Mouse (Mus musculus) spleen, adult 2 months (tissue): ENCODE measurements around the gene Rmdn2.

Source experiments
- CTCF ChIP-seq: fragments of 200-500 bp; IDR thresholded peaks from 2 replicates; pipeline ENCODE4 v1.5.1; 2011; ENCODE audit warnings: mild to moderate bottlenecking, inconsistent platforms; ENCODE audit not compliant: insufficient read depth, insufficient read length, insufficient replicate concordance; ENCODE audit errors: extremely low read depth
- POLR2A ChIP-seq: fragments of 200-500 bp; IDR thresholded peaks from 2 replicates; pipeline ENCODE4 v1.6.1; 2011; ENCODE audit warnings: low read depth, low read length, inconsistent platforms

GRCm38 (mm10) chr17:79730988-79731387 lies 119.3 kb downstream of the Rmdn2 start:
- TF ChIP-seq POLR2A (no peak), CTCF (no peak)
